In genomic region chr7:51617941-51618340, GRCm38 (mm10) we compare ENCODE assay signal across 13 mouse cellular contexts. TPM values are rescaled to one million over a fixed set of nuclear protein-coding genes. Genes with fewer than 3 reads are reported as not detected.
DNase-seq lines count a peak whose midpoint lies in the region; TF ChIP-seq lines count a peak whose summit lies in the region.
"Had no signal": no experiment of that assay in that cellular context is flagged by ENCODE, and none has a peak within 500 bp of the region (broad histone marks: within the 10 kb centered on the region; RNA-seq: fewer than 3 reads in every experiment).

No protein-coding gene starts in this region.

- DNase-seq in cerebellum, postnatal 10 days = peak; percentile 32 to 80
- DNase-seq in cerebellum, adult 11 months = no peak
- no peak for DNase-seq in layer of hippocampus, adult 2 months (ENCODE audit: low spot score in 2 of 2)
- no peak for DNase-seq in layer of hippocampus, postnatal 25 days (ENCODE audit: extremely low spot score in 1 of 2, low spot score in 1 of 2)
- DNase-seq in c-Kit-positive CD71-negative TER-119-negative erythroid progenitor cells, embryonic 14.5 days (ENCODE audit: low read depth) = peak; percentile 17
- DNase-seq in naive thymus-derived CD4-positive, alpha-beta T cell, adult 2 months (ENCODE audit: low read depth) = peak; percentile 1
- DNase-seq in thymus, postnatal 4 days = no peak
- DNase-seq in thymus, postnatal 14 days = no peak
- DNase-seq: adrenal gland, postnatal 10 days; liver, embryonic 13.5 days; spleen, adult 18-20 months had no signal

- TF ChIP-seq CTCF in layer of hippocampus, adult 2 months (conservative IDR thresholded peaks at IDR 0.05) = peak; percentile 82

- no peak overlapping the region for H3K4me3 ChIP-seq in layer of hippocampus, adult 2 months
- H3K4me3 ChIP-seq: heart, embryonic 10.5 days; liver, embryonic 13.5 days had no signal

- H3K27ac ChIP-seq in layer of hippocampus, adult 2 months = no peak overlapping the region
- H3K27ac ChIP-seq: heart, embryonic 10.5 days; liver, embryonic 13.5 days had no signal

RNA-seq across cellular contexts. Expression of gene Slc17a6, which starts 3.9 kb away (rescaled TPM):
- 10 to 100 TPM in 1 of 2 experiments, 1 to 10 TPM in 1; 9.4 to 12.7 TPM for total RNA-seq in layer of hippocampus, adult 2 months (2021)
- total RNA-seq in layer of hippocampus, postnatal 25 days (2021) = 10 to 100 TPM; 13.2 to 14.8 TPM
- total RNA-seq: monocyte, adult 5-6 weeks had no signal

Comparison
In these comparisons a context has a peak if more than half of its experiments do, and no peak if none do; other contexts are left out.
1. DNase-seq: peak in cerebellum, postnatal 10 days (2 of 2), c-Kit-positive CD71-negative TER-119-negative erythroid progenitor cells, embryonic 14.5 days (single experiment) and naive thymus-derived CD4-positive, alpha-beta T cell, adult 2 months (single experiment); none in cerebellum, adult 11 months (single experiment), layer of hippocampus, adult 2 months (0 of 2), layer of hippocampus, postnatal 25 days (0 of 2), thymus, postnatal 4 days (single experiment) and thymus, postnatal 14 days (single experiment).